Mouse (Mus musculus) brain, adult 2 months (tissue): ENCODE measurements at regions not wholly inside any gene's neighbourhood (a gene's known extent, or its start where the extent isn't known, plus 50 kb on each side); places are given as distances from the start of the nearest gene placed in this dataset.

Experiments
- DNase-seq: peaks from one replicate; pipeline ENCODE4 v3.0.0; 2011; ENCODE audit warnings: low read depth, low spot score

DNA sequence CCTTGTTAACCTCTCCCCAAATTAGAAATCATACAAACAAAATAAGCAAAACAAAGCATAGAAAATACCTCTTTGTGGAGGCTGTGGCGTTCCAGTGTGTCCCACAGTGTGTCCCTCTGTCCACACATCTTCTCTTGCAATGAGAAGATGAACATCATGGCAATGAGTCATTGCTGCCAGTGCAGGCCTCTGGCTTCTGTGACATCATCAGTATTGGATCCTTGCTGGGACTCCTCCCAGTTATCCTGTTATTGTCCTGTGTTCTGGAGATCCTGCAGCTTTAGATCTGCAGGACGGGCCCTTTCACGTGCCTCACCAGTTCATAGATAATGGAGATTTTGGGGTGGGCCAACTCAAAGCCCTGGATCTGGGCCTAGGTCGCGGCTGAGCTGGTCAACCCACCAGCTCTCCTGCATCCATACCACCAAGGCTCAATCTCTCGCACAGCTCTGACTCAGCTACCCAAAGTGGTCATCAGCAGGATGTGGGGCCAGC is 80.9 kb downstream of the Tmem212 start:
- DNase-seq, result no peak

DNA sequence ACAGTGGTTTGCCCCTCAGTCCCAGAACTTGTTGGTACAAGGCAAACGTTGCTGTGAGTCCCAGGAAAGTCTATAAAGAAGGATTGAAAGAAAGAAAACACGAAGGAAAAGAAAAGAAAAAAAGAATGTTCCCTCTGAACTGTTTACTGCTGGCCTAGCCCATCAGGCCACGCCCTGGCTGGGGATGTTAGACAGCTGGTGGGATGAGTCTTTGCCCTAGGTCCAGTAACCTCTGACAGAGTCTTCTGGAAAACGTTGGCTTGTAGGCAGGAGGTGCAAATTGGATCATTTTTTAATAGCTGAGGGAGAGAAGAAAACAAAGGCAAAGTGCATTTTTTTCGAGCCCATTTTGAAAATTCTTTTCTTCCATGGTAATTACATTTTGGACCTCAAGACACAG is 91.9 kb downstream of the Tmem212 start:
- DNase-seq, result no peak

DNA sequence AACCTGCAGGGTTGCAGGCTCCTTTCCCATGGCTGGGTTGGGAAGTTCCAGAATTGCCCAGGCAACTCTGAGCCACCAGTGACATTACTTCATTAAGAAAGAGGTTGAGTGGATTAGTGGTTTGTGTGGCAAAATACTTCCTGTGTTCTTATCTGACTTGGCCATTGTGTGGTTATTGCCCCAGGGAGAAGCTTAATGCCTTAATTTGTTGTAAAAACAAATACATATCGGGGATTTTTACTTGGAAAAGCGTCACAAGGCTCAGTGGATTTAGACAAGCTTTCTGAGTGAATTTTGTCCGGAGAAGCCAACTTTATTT is 80.5 kb upstream of the Fndc3b start:
- DNase-seq, result no peak

DNA sequence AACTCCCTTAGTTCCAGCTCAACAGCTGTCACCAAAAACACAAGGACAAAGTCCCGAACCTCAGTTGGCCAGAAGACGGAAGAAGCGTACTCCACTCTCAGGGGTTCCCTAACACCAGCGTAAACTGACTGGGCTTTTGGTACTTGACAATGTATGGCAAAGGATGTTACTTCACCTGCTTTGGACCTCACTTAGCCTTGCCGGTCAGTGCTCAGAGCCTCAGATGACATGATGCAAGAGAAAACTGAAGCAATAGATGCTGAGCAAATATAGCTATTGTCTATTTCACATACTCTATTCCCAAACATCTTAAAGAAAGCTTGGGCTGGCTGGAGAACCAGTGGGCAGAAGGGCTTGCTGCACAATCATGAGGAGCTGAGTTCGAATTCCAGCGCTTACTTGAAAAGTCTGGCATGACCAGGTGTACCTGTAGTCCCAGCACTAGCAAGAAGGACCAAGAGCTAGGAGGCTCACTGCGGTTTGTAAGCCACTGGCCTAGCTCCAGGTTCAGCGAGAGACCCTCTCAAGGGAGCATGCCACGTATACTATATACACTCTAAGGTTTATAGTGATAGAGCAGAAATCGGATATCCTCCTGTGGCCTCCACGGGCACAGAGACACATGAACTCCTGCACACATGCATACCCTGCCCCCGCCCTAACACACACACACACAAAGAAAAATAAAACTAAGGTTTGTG is 80.0 kb upstream of the Fndc3b start:
- DNase-seq, result no peak

DNA sequence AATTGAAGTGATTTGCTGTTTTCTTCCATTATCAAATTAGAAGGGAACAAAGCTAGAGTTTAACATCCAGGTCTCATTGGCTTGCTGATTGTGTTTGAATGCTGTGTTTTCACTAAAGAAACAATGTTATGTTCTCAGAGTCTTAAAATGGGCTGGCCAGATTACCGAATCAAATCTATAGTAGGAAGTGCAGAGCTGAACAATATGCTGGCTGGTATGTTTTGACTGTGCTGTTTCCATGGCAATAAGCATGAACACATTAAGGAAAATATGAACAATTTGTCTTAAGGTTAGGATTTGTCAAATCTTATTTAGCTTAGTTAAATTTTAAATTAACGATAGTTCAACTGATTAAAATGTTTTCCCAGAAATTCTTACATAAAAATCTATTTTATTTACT is 72.8 kb upstream of the Fndc3b start:
- peak; percentile 6 for DNase-seq

DNA sequence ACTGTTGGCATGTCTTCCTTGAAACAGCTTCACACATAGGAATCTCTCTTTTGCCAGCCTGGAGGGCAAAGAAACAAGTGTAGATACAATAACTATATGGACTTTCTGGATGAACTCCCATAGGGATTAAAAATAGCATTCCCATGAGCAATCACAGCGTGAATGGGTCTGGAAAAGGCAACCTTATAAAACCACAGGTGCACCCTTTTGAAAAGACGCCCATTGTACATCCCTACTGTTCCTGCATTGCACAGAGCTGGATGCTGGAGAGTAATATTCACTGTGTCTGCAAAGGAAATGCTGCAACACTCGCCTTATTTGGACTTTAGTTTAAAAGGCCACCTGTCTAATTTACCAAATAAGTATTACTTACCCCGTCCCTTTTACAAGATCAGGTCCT is 72.4 kb upstream of the Fndc3b start:
- DNase-seq, result no peak

DNA sequence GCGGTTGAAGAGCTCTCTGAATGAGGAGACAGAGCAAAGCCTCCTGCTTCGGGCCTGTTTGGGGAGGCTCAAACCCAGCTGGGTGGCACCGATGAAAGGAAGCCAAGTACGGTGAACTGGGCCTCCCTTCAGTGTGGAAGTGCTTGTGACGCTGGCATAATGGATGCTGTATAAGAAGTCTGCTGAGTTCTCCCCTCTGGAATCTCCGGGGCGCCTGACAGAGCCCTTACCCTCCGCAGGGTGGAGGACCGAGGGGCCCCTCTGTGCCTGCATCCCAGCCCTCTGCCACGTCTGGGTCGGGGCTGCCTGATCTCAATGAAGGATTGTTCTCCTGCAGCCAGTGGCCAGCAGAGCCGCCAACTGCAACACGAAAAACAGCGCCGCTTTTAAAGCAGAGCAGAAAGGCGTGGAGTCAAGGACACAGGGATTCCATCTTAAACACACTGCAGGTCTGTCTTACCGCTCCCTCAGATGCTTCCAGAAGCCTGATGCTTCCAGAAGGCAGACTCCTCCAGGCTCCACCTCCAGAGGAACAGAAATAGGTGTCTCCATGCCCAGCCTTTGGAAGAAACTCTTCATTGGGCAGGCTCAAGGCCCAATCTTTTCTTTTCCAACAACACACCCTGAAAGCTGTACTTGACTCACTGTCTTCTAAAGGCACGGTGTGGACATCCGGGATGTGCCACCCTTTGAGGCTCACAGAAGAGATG is 71.1 kb upstream of the Fndc3b start:
- peak; percentile 78 for DNase-seq

DNA sequence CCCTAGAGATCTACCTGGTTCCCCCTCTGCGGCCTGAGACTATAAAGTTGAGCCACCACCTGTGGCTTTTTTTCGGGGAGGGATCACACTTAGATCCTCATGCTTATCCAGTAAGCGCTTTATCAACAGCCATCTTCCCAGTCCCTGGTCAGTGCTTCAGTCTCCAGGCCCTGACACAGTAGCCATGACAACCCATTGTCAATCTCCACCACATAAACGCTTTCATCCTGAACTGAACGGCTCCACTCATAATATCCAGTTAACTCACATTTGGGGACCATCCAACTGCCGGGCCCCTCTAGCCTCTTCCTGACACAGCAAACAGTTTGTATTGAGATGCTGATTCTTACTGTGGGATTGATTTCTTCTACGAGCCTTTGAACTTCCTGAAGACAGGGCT is 68.8 kb upstream of the Fndc3b start:
- no peak for DNase-seq

DNA sequence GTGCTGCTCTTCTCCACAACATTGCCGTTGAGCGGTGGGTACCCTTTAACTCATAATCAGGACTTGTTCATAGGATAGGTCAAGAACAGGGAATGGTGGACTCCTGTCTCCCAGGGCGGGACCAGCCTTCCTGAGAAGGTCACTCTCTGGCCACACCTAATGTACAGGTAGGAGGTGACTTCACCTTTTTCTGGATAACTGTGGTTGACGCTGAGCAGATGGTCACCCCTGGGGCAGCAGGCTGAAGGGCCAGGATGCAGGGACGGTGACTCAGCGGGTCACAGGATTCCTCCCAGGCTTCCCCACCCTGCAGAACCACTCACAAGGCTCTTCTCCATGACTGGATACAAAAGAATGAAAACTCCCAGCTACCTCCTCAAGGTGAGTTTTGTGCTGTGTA is 66.6 kb upstream of the Fndc3b start:
- no peak for DNase-seq

DNA sequence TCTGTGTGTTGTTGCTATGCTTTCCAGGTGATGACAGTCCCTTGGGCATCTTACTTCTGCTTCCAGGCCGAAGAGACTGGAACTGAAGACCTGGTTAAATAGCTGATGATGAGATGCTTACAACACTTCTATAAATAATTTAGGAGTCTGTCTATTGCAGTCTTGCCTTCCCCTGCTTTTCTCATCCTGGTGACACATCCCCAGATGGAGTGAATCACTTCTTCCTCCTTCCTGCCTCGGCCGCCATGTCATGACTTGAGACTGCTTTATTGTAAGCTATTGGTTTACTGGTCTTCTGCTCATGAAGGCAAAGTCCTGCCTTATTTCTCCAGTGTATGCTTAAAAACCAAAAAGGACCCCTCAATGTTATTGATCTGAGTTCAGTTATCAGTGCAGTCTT is 62.1 kb upstream of the Fndc3b start:
- DNase-seq, result peak; percentile 45

DNA sequence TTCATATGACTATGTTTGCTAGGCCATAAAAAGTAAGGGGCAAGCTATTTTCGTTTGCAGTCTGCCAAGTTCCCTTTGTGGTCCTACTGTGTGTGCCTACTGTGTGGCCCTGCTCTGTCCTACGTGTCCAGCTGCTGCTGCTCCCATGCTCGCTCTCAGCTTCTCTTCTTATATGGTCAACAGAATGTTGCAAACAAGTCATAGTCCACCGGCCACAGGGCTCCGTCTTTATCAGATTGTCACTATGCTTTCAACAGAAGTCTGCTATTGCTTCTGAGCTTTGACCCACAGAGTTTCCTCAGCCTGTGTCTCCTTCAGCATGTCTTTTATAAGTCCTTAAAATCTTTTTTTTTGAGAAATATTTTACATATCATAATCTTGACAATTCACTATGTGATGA is 58.3 kb upstream of the Fndc3b start:
- no peak for DNase-seq

DNA sequence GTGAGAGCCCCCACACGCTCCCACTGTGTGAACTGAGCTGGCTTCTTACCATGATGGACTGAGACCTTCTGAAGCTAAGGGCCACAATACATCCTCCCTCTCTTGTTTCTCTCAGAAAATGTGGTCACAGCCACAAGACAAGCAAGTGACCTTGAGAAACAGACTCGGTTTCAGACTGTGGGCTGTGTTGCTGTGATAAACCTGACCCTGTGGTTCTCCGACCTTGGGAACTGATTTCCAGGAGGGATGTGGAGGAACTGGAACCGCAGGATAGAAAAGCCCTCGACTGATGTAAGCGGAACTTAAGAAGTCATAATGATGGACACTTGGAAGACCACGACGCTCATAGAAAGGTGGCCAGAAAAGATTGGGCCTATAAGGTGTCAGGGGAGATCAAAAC is 56.1 kb upstream of the Fndc3b start:
- no peak for DNase-seq

DNA sequence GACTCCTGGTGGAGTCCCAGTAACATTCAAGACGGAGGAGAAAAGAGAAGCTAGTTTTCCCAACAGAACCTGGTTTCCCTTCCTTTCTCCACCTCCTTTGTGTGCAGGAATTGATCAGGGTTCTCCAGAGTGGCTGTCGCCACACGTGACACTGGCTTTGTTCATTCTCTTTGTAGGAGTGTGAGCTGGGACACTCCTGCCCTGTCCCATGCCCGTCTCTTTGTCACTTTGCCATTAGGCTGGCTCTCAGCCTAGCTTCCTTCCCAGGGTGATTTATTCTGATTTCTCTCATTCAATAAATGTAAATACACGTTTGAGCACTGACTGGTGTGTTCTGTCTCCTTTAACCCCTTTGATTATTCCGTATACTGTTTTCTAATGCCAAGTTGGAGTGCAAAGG is 55.3 kb upstream of the Fndc3b start:
- DNase-seq, result no peak

DNA sequence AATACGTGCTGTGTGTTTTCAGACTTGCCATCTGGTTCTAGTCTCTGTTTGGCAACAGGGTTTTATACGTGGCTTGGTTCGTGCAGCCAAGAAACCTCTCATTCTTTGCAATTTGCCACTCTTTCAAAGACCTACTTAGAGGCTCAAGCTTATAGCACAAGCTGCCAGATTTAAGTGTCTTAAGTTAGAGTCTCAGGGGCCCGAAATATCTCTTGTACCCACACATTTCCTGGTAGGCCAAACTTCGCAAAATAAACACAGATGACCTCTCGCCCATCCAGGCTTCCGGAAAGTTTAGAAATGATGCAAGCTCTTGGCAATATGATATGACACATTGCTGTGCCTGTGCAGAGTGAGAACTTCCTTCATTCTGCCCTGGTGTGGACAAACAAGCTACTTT is 54.8 kb upstream of the Fndc3b start:
- peak; percentile 75 for DNase-seq

DNA sequence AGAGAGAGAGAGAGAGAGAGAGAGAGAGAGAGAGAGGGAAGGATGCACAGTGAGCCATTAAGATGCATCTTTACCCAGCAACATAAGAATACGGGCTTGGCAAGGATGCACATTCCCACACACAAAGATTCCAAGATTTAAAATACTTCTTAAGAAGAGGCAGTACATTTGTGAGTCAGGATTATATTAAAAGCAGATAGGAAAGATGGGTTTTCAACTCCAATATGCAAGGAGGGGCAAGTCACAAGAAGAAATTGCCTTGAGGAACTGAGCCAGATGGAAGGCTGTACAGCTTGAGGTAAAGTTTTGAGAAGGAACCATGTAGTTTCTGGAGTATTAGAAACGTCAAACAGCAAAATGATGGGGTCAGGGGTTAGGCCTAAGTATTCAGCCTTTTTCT is 53.4 kb upstream of the Fndc3b start:
- peak; percentile 67 for DNase-seq

DNA sequence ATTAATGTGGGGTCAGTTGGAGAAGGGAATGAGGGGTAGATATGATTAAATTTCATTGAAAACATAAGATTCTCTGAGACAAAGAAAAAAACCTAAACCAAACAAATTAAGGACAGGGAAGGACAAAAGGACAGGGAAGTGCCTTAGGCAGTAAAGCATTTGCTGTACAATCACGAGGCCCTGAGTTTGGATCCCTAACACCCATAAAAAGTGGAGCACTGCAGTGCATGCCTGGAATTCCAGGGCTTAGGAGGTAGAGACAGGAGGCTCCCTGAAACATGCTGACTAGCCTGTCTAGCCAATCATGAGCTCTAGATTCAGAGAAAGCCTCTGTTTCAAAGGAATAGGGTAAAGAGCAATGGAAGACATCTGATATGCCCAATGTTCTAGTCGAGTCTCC is 49.9 kb upstream of the Fndc3b start:
- DNase-seq, result no peak
